Mouse (Mus musculus): Measurements from ENCODE around the gene Kif13a.

The Kif13a gene

GRCm38 (mm10) chr13:46832956-46833355 is 96.7 kb downstream of the Kif13a start:
- DNase-seq: no peak

GRCm38 (mm10) chr13:46823271-46823670 is 106.4 kb downstream of the Kif13a start:
- DNase-seq: no peak

GRCm38 (mm10) chr13:46822200-46822599 is 107.5 kb downstream of the Kif13a start:
- DNase-seq: no peak

GRCm38 (mm10) chr13:46819729-46820223 is 109.9 kb downstream of the Kif13a start:
- no peak for DNase-seq

GRCm38 (mm10) chr13:46819202-46819728 is 110.4 kb downstream of the Kif13a start:
- no peak for DNase-seq

GRCm38 (mm10) chr13:46818374-46818773 is 111.3 kb downstream of the Kif13a start:
- DNase-seq: no peak

- no peak for DNase-seq
Observed at GRCm38 (mm10) chr13:46812648-46813184, 117.0 kb downstream of the Kif13a start.

- DNase-seq: no peak
Observed at GRCm38 (mm10) chr13:46811696-46812095, 118.0 kb downstream of the Kif13a start.

- DNase-seq: no peak
Observed at GRCm38 (mm10) chr13:46810613-46811012, 119.1 kb downstream of the Kif13a start.

GRCm38 (mm10) chr13:46810098-46810497 is 119.6 kb downstream of the Kif13a start:
- peak; percentile 29 for DNase-seq

- no peak for DNase-seq
Observed at GRCm38 (mm10) chr13:46807901-46808300, 121.8 kb downstream of the Kif13a start.

- DNase-seq: no peak
Observed at GRCm38 (mm10) chr13:46801196-46801595, 128.5 kb downstream of the Kif13a start.

- DNase-seq: peak; percentile 61
Observed at GRCm38 (mm10) chr13:46798156-46798555, 131.5 kb downstream of the Kif13a start.

- no peak for DNase-seq
Observed at GRCm38 (mm10) chr13:46796381-46796780, 133.3 kb downstream of the Kif13a start.

- no peak for DNase-seq
Observed at GRCm38 (mm10) chr13:46793824-46794223, 135.8 kb downstream of the Kif13a start.

- DNase-seq: no peak
Observed at GRCm38 (mm10) chr13:46788452-46788851, 141.2 kb downstream of the Kif13a start.

GRCm38 (mm10) chr13:46786836-46787235 is 142.8 kb downstream of the Kif13a start:
- no peak for DNase-seq

GRCm38 (mm10) chr13:46786064-46786561 is 143.6 kb downstream of the Kif13a start:
- DNase-seq: no peak

- no peak for DNase-seq
Observed at GRCm38 (mm10) chr13:46780379-46780778, 149.3 kb downstream of the Kif13a start.

- DNase-seq: peak; percentile 61
Observed at GRCm38 (mm10) chr13:46779831-46780230, 149.8 kb downstream of the Kif13a start.

GRCm38 (mm10) chr13:46777461-46777860 is 152.2 kb downstream of the Kif13a start:
- no peak for DNase-seq

GRCm38 (mm10) chr13:46776636-46777305 is 152.9 kb downstream of the Kif13a start:
- DNase-seq: no peak

- no peak for DNase-seq
Observed at GRCm38 (mm10) chr13:46774998-46775397, 154.7 kb downstream of the Kif13a start.

- DNase-seq: no peak
Observed at GRCm38 (mm10) chr13:46772581-46772980, 157.1 kb downstream of the Kif13a start.
